Mouse (Mus musculus): ENCODE results near the gene Col16a1.

GRCm38 (mm10) chr4:130036573-130037401, 10.9 kb upstream of the Col16a1 start:
- TF ChIP-seq CTCF (IDR thresholded peaks at IDR 0.05; ENCODE audit: low read depth): peak; percentile 5; the same call in 1 of the 2 replicates
- TF ChIP-seq EP300 (optimal IDR thresholded peaks at IDR 0.05): no peak

Data from stomach, postnatal 0 days (tissue).